Mouse (Mus musculus) bone marrow macrophage, adult 2 months (primary cell): Measurements from ENCODE around the gene Ccdc59.

Experiments
- CTCF ChIP-seq: IDR thresholded peaks from 2 replicates; pipeline ENCODE4 v1.5.1; 2012; ENCODE audit warnings: low read depth, mild to moderate bottlenecking, low read length, moderate library complexity
- POLR2A ChIP-seq: IDR thresholded peaks from 2 replicates; pipeline ENCODE4 v1.6.1; 2012; ENCODE audit warnings: mild to moderate bottlenecking, low read depth, low read length, borderline replicate concordance

GRCm38 (mm10) chr10:105806259-105807010 is 34.4 kb upstream of the Ccdc59 start:
- TF ChIP-seq CTCF (no peak), POLR2A (no peak)
